Comparison of ENCODE assay signal across 10 mouse cellular contexts in the genomic region with DNA sequence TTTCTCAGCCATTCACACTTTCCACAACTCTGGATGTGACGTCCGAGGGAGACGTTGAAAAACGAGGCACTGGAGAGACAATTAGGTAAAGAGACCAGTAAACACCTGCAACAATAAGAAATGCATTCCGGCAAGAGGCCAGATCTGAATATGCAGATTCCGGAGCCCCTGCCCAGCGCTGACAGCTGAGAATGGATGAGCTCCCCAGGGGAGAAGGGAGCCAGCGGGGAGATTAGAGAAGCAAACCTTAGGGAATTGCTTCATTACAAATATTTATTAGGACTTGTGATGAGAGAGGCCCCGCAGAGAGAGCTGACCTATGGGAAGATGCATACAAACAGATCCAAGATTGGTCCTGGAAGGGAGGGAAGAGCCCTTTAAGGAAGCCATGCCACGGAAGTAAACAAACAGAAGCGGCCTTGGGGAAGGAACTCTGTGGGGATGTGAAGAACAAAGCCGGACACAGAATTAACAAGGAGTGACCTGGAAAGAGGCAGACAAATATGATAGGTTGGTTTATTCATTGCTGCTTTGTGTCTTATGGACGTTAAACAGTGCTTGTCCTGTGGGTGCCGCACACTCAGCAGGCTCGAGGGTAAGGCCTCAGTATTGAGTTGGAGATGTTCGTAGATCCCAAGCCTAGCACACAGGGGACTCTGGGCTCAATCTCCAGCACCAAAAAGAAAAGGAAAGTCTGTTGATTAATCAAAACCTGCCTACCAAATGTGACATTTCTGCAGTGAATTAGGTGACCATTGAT.
DNase-seq lines count a peak whose midpoint lies in the region; ATAC-seq lines count a peak whose summit lies in the region.
"Had no signal": no experiment of that assay in that cellular context is flagged by ENCODE, and none has a peak within 500 bp of the region (broad histone marks: within the 10 kb centered on the region; RNA-seq: fewer than 3 reads in every experiment).

No protein-coding gene starts in this region.

- H3K36me3 ChIP-seq in liver, embryonic 11.5 days (ENCODE audit: control insufficient read depth, insufficient read depth, low read length) = no peaks in the 10 kb centered on the region
- H3K36me3 ChIP-seq in forebrain, embryonic 12.5 days (replicated peaks) = no peaks in the 10 kb centered on the region
- H3K36me3 ChIP-seq in intestine, embryonic 15.5 days = no peaks in the 10 kb centered on the region
- H3K36me3 ChIP-seq in neural tube, embryonic 14.5 days (ENCODE audit: control insufficient read depth, insufficient read depth, low read length) = no peaks in the 10 kb centered on the region

- H3K27ac ChIP-seq in liver, embryonic 11.5 days (ENCODE audit: low read depth, low read length) = no peak overlapping the region
- no peak overlapping the region for H3K27ac ChIP-seq in forebrain, embryonic 12.5 days
- no peak overlapping the region for H3K27ac ChIP-seq in intestine, embryonic 15.5 days
- no peak overlapping the region for H3K27ac ChIP-seq in neural tube, embryonic 14.5 days (ENCODE audit: low read depth, low read length)
- H3K27ac ChIP-seq: macrophage had no signal

- no peak for ATAC-seq in liver, embryonic 11.5 days (replicated peaks; ENCODE audit: low FRiP score)
- ATAC-seq in forebrain, embryonic 12.5 days (ENCODE audit: low FRiP score) = peak; percentile 49; the same call in 1 of the 2 replicates
- peak; percentile 23; the same call in 1 of the 2 replicates for ATAC-seq in intestine, embryonic 15.5 days
- peak; percentile 52 for ATAC-seq in neural tube, embryonic 14.5 days (ENCODE audit: low read depth)
- no peak for ATAC-seq in megakaryocyte progenitor cell, adult 5-6 weeks (replicated peaks; ENCODE audit: poor library complexity)

- DNase-seq in liver, embryonic 11.5 days (ENCODE audit: low spot score) = no peak
- DNase-seq in liver = no peak
- no peak for DNase-seq in layer of hippocampus, adult 18-20 months (ENCODE audit: low spot score in 2 of 2)
- DNase-seq: cerebellum, postnatal 25 days; kidney, postnatal 25 days had no signal

- 25% methylated on average over 16 of the region's 16 CpGs for WGBS in liver, embryonic 11.5 days
- 5% methylated on average over 16 of the region's 16 CpGs for WGBS in forebrain, embryonic 12.5 days
- 16% methylated on average over 16 of the region's 16 CpGs for WGBS in intestine, embryonic 15.5 days
- WGBS in neural tube, embryonic 14.5 days = 3% methylated on average over 16 of the region's 16 CpGs

- H3K27me3 ChIP-seq in liver, embryonic 11.5 days (replicated peaks; ENCODE audit: control insufficient read depth, insufficient read depth, low read length) = no peaks in the 10 kb centered on the region
- peaks cover 8% of the 10 kb centered on the region; the same call in 1 of the 2 replicates for H3K27me3 ChIP-seq in forebrain, embryonic 12.5 days
- no peaks in the 10 kb centered on the region for H3K27me3 ChIP-seq in intestine, embryonic 15.5 days (replicated peaks)
- no peaks in the 10 kb centered on the region for H3K27me3 ChIP-seq in neural tube, embryonic 14.5 days (ENCODE audit: control insufficient read depth, insufficient read depth, low read length)

- H3K4me1 ChIP-seq in liver, embryonic 11.5 days (replicated peaks; ENCODE audit: control insufficient read depth, insufficient read depth, low read length) = no peaks in the 10 kb centered on the region
- H3K4me1 ChIP-seq in forebrain, embryonic 12.5 days = peaks cover 14% of the 10 kb centered on the region
- H3K4me1 ChIP-seq in intestine, embryonic 15.5 days (replicated peaks) = 0 out of 2 replicates have a peak, but pooled peaks cover 3% of the 10 kb centered on the region
- H3K4me1 ChIP-seq in neural tube, embryonic 14.5 days (ENCODE audit: control insufficient read depth, insufficient read depth, low read length) = no peaks in the 10 kb centered on the region

- no peak overlapping the region for H3K4me3 ChIP-seq in liver, embryonic 11.5 days (ENCODE audit: low read depth, low read length)
- H3K4me3 ChIP-seq in forebrain, embryonic 12.5 days (replicated peaks) = peak overlapping the region; percentile 10
- no peak overlapping the region for H3K4me3 ChIP-seq in intestine, embryonic 15.5 days (replicated peaks)
- no peak overlapping the region for H3K4me3 ChIP-seq in neural tube, embryonic 14.5 days (ENCODE audit: low read depth, low read length)

- peak overlapping the region; percentile 35; the same call in 1 of the 2 replicates for H3K4me2 ChIP-seq in liver, embryonic 11.5 days
- H3K4me2 ChIP-seq in forebrain, embryonic 12.5 days = peak overlapping the region; percentile 44
- peak overlapping the region; percentile 33 for H3K4me2 ChIP-seq in intestine, embryonic 15.5 days (replicated peaks)
- peak overlapping the region; percentile 25; the same call in 1 of the 2 replicates for H3K4me2 ChIP-seq in neural tube, embryonic 14.5 days (ENCODE audit: low read depth, low read length)

- no peak overlapping the region for H3K9ac ChIP-seq in liver, embryonic 11.5 days (ENCODE audit: low read depth, low read length)
- 0 out of 2 replicates have a peak overlapping the region, but pooled peaks have one; percentile 17 for H3K9ac ChIP-seq in forebrain, embryonic 12.5 days
- no peak overlapping the region for H3K9ac ChIP-seq in intestine, embryonic 15.5 days
- H3K9ac ChIP-seq in neural tube, embryonic 14.5 days (replicated peaks; ENCODE audit: low read depth, low read length) = no peak overlapping the region

- H3K9me3 ChIP-seq in liver, embryonic 11.5 days (ENCODE audit: control insufficient read depth, low read length) = no peaks in the 10 kb centered on the region
- no peaks in the 10 kb centered on the region for H3K9me3 ChIP-seq in forebrain, embryonic 12.5 days
- no peaks in the 10 kb centered on the region for H3K9me3 ChIP-seq in intestine, embryonic 15.5 days
- H3K9me3 ChIP-seq in neural tube, embryonic 14.5 days (ENCODE audit: control insufficient read depth, low read length) = no peaks in the 10 kb centered on the region

Comparison
In these comparisons a context has a peak if more than half of its experiments do, and no peak if none do; other contexts are left out.
1. ATAC-seq: peak in forebrain, embryonic 12.5 days (single experiment), intestine, embryonic 15.5 days (single experiment) and neural tube, embryonic 14.5 days (single experiment); none in liver, embryonic 11.5 days (single experiment) and megakaryocyte progenitor cell, adult 5-6 weeks (single experiment).
2. Peak in every context shown above with its lines, with median percentiles within 50 percentile points of each other: H3K4me2 ChIP-seq.